Mouse (Mus musculus): ENCODE data around the gene Tssk2. TPM values are rescaled to one million over a fixed set of nuclear protein-coding genes. Genes with fewer than 3 reads are reported as not detected.
A peak's percentile ranks its signal among the peaks of the same experiment; 100 is the strongest.

Tssk2 gene
- total and polyA plus RNA-seq, 2 experiments = not detected

DNA sequence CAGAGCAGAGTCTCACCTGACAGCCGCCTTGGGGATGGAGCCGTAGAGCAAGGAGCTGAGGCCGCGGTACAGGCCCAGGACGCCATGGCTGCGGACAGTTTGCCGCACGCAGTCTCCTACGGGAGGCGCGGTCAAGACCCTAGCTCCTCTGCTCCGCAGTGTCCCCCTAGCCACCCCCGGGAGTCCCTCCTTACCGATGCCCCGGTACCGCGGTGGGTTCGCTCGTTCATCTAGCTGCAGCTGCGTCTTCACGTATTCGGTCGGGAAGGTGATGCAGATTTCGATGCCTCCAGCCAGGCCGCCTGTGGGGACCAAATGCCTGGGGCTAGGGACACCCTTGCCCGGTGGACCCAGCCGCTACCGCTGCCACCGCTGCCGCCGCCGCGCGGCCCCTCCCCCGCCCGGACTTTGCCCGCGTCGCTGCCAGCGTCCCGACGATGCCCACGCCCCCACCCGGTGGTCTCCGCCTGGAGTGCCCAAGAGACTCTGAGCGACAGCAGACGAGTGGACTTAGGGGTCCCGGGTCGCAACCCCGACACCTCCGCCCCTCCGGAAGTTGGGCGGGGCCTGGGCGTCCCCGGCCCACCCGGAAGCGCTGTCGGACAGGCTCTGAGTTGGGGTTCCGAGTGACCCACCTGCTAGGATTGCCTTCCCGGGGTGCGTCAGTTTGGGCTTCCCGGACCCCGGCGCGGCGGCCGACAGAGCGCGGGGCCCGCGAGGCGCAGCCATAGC, 29.1 kb downstream of the Tssk2 start:
- peak overlapping the region; percentile 90 for H3K27ac ChIP-seq (replicated peaks; ENCODE audit: insufficient read depth, low read depth, low read length)
- no peak for TF ChIP-seq CTCF (IDR thresholded peaks at IDR 0.05; ENCODE audit: low read depth, low read length)
- no peak for TF ChIP-seq POLR2A (IDR thresholded peaks at IDR 0.05; ENCODE audit: extremely low read depth, insufficient read depth, low read length)
- peak; percentile 42 for DNase-seq (ENCODE audit: extremely low read depth, low read depth, low spot score)
- peak overlapping the region; percentile 88 for H3K4me3 ChIP-seq (ENCODE audit: insufficient read depth, low read depth, low read length)
- 1% methylated on average over 72 of the region's 72 CpGs for WGBS
- peaks cover 2% of the 10 kb centered on the region; the same call in 1 of the 2 replicates for H3K36me3 ChIP-seq (ENCODE audit: control insufficient read depth, insufficient read depth, low read length)
- H3K4me1 ChIP-seq (ENCODE audit: control insufficient read depth, insufficient read depth, low read length) = peaks cover 15% of the 10 kb centered on the region
- H3K79me2 ChIP-seq (ENCODE audit: control insufficient read depth, insufficient read depth, low read length) = peaks cover 5% of the 10 kb centered on the region; the same call in 1 of the 2 replicates
- H3K9ac ChIP-seq (ENCODE audit: low read depth, low read length) = peak overlapping the region; percentile 91
- H3K27me3 ChIP-seq (ENCODE audit: control insufficient read depth, insufficient read depth, low read length) = no peaks in the 10 kb centered on the region

DNA sequence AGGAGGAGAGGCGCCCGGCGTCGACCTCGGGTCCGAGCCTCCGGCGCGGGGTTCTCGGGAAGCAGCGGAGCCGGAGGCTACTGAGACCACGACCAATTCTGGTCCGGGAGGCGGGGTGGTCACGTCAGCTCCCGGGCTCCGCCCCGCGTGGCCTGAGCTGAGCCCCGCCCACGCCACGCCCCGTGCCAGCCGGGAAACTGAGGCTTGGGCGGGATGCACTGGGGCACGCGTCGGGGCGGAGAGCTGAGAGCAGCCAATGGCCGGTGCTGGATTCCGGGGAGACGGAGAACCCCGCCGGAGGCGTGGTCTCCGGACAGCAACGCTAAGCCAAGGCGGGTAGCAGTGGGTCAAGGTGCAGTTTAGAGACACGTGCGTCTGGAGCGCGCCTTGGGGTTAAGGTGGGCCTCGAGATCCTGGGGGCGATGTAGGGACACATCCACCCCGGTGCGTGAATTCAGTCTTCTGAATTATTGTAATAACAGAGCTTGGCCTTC, 29.7 kb downstream of the Tssk2 start, which contains the start of gene Slc25a1:
Slc25a1 (minus strand) TSS at position 133 of the 494 bp plus-strand sequence.
- H3K27me3 ChIP-seq (ENCODE audit: control insufficient read depth, insufficient read depth, low read length) = no peaks in the 10 kb centered on the region
- H3K4me3 ChIP-seq (ENCODE audit: insufficient read depth, low read depth, low read length) = peak within 1 kb of the TSS; percentile 88
- WGBS = under 1% methylated on average over 47 of the region's 47 CpGs
- H3K36me3 ChIP-seq (ENCODE audit: control insufficient read depth, insufficient read depth, low read length) = peaks cover 2% of the 10 kb centered on the region; the same call in 1 of the 2 replicates
- peak; percentile 87 for DNase-seq (ENCODE audit: extremely low read depth, low read depth, low spot score)
- H3K27ac ChIP-seq (replicated peaks; ENCODE audit: insufficient read depth, low read depth, low read length) = peak within 1 kb of the TSS; percentile 90
- H3K79me2 ChIP-seq (ENCODE audit: control insufficient read depth, insufficient read depth, low read length) = peaks cover 5% of the 10 kb centered on the region; the same call in 1 of the 2 replicates
- H3K9ac ChIP-seq (ENCODE audit: low read depth, low read length) = peak within 1 kb of the TSS; percentile 91
- TF ChIP-seq CTCF (IDR thresholded peaks at IDR 0.05; ENCODE audit: low read depth, low read length) (no peak), POLR2A (IDR thresholded peaks at IDR 0.05; ENCODE audit: extremely low read depth, insufficient read depth, low read length) (peak; percentile 90)
- peaks cover 13% of the 10 kb centered on the region for H3K4me1 ChIP-seq (ENCODE audit: control insufficient read depth, insufficient read depth, low read length)

DNA sequence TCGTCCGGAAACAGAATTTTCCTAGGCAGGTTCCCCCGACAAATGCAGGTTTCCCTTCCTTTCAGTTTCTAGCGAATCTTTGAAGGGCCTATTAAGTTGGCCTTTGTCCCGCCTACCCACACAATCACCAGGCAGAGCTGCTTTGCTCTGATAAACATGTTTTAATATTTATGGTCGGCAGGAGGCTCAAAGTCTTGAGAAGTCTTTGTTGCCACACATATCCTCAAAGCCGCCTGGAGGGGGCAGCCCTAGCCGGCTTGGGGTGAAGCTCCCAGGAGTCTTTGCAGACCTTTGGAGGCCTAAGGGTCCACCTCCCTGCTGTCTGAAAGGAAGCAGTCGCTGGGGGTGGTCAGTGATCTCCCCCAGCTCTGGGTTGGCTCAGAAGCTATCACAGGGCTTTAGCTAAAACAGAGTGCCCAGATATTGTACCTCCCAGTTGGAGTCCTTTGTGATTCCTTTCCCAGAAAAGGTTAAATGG, 30.2 kb downstream of the Tssk2 start:
- Histone ChIP-seq H3K4me3 (ENCODE audit: insufficient read depth, low read depth, low read length) (peak overlapping the region; percentile 88), H3K9ac (ENCODE audit: low read depth, low read length) (peak overlapping the region; percentile 91), H3K27ac (replicated peaks; ENCODE audit: insufficient read depth, low read depth, low read length) (peak overlapping the region; percentile 90), H3K27me3 (ENCODE audit: control insufficient read depth, insufficient read depth, low read length) (no peaks in the 10 kb centered on the region), H3K4me1 (ENCODE audit: control insufficient read depth, insufficient read depth, low read length) (peaks cover 13% of the 10 kb centered on the region), H3K79me2 (ENCODE audit: control insufficient read depth, insufficient read depth, low read length) (peaks cover 5% of the 10 kb centered on the region; the same call in 1 of the 2 replicates), H3K36me3 (ENCODE audit: control insufficient read depth, insufficient read depth, low read length) (peaks cover 2% of the 10 kb centered on the region; the same call in 1 of the 2 replicates)
- peak; percentile 54 for DNase-seq (ENCODE audit: extremely low read depth, low read depth, low spot score)
- WGBS = under 1% methylated on average over 9 of the region's 9 CpGs
- TF ChIP-seq POLR2A (IDR thresholded peaks at IDR 0.05; ENCODE audit: extremely low read depth, insufficient read depth, low read length) (no peak), CTCF (IDR thresholded peaks at IDR 0.05; ENCODE audit: low read depth, low read length) (peak; percentile 56)

DNA sequence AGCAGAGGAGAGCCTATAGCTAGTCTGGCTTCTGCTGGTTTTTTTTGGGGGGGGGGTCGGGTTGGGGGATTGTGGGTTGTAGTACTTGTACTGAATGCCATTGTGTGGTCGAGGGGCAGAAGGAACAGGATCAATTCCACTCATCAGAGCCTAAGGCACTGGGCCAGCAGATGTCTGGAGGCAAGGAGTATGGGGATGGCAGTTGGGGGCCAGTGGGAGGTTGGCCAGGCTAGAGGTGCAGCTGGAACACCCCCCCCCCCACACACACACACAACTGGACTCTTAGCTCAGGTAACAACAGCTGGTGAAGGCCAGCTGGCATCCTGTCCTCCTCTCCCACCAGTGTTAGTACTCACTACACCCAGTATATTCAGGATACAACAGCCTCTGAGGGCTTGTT, 30.8 kb downstream of the Tssk2 start:
- H3K4me1 ChIP-seq (ENCODE audit: control insufficient read depth, insufficient read depth, low read length) = peaks cover 13% of the 10 kb centered on the region
- H3K4me3 ChIP-seq (ENCODE audit: insufficient read depth, low read depth, low read length) = no peak overlapping the region
- H3K79me2 ChIP-seq (ENCODE audit: control insufficient read depth, insufficient read depth, low read length) = peaks cover 5% of the 10 kb centered on the region; the same call in 1 of the 2 replicates
- no peak for TF ChIP-seq POLR2A (IDR thresholded peaks at IDR 0.05; ENCODE audit: extremely low read depth, insufficient read depth, low read length)
- no peak for TF ChIP-seq CTCF (IDR thresholded peaks at IDR 0.05; ENCODE audit: low read depth, low read length)
- H3K27me3 ChIP-seq (ENCODE audit: control insufficient read depth, insufficient read depth, low read length) = no peaks in the 10 kb centered on the region
- peaks cover 2% of the 10 kb centered on the region; the same call in 1 of the 2 replicates for H3K36me3 ChIP-seq (ENCODE audit: control insufficient read depth, insufficient read depth, low read length)
- no peak overlapping the region for H3K27ac ChIP-seq (replicated peaks; ENCODE audit: insufficient read depth, low read depth, low read length)
- no peak overlapping the region for H3K9ac ChIP-seq (ENCODE audit: low read depth, low read length)
- WGBS = 26% methylated on average over 2 of the region's 2 CpGs
- DNase-seq (ENCODE audit: extremely low read depth, low read depth, low spot score) = no peak

DNA sequence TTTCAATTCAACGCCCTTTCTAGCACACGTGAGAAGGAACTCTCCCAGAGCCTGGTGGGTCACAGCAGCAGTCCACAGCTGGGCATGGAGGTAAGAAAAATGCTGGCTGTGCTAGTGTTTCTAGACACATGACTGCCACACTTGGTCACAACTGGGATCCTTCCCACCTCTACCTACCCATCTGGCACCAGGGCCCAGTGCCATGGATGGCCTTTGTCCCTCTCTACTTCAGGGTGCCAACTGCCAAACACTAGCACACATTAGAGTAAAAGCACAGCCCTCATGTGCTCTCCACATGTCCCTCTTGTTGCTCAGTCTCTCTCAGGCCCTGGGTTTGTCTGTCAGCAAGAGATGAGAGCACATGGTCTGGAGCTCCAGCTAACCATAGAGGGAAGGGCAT, 31.2 kb downstream of the Tssk2 start:
- Histone ChIP-seq H3K36me3 (ENCODE audit: control insufficient read depth, insufficient read depth, low read length) (peaks cover 2% of the 10 kb centered on the region; the same call in 1 of the 2 replicates), H3K4me1 (ENCODE audit: control insufficient read depth, insufficient read depth, low read length) (peaks cover 13% of the 10 kb centered on the region), H3K4me3 (ENCODE audit: insufficient read depth, low read depth, low read length) (no peak overlapping the region), H3K27ac (replicated peaks; ENCODE audit: insufficient read depth, low read depth, low read length) (no peak overlapping the region), H3K79me2 (ENCODE audit: control insufficient read depth, insufficient read depth, low read length) (peaks cover 5% of the 10 kb centered on the region; the same call in 1 of the 2 replicates), H3K9ac (ENCODE audit: low read depth, low read length) (no peak overlapping the region), H3K27me3 (ENCODE audit: control insufficient read depth, insufficient read depth, low read length) (no peaks in the 10 kb centered on the region)
- TF ChIP-seq POLR2A (IDR thresholded peaks at IDR 0.05; ENCODE audit: extremely low read depth, insufficient read depth, low read length) (no peak), CTCF (IDR thresholded peaks at IDR 0.05; ENCODE audit: low read depth, low read length) (no peak)
- WGBS = 76% methylated on average over 2 of the region's 2 CpGs
- peak; percentile 74 for DNase-seq (ENCODE audit: extremely low read depth, low read depth, low spot score)
